Mouse (Mus musculus): ENCODE results near the gene Slc1a2. TPM values are rescaled to one million over a fixed set of nuclear protein-coding genes. Genes with fewer than 3 reads are reported as not detected.

Gene Slc1a2
- total RNA-seq, 2 experiments from 2014 or later: 0.20 to 0.26 TPM

DNA sequence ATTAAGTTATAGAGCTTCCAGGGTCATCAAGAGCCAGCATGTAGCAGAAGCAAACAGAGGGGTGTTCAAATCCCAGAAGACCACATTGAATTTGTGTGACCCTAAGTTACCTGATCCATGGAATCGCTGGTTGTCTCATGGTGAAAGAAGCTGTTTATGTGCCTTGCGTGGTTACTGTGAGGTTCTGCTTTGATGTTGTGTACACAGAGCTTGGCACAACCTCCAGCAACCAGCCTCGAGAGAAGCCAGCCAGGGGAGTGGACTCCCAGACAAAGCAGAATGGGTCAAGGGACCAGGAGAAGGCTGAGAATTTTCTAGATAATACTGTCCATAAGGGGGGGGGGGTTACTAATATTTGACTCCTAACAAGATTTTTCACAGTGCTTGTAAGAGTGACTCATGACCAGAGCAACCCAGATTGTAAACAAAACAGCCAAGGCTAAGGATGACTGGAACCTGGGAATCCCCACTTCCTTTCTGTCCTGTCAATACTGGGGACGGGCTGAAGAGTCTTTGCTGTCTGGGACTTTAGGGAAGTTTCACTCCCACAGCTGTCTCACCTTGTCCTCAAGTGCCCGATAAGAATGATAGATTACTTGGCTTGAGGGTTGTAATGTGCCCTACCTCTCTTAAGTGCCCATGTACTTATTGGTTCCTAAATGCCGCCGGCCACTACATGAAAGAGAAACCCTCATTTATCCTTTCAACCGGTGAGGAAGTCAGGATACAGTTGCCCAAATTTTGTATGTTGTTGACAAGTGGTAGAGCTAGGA lies 106.3 kb downstream of the Slc1a2 start:
- no peak for DNase-seq

DNA sequence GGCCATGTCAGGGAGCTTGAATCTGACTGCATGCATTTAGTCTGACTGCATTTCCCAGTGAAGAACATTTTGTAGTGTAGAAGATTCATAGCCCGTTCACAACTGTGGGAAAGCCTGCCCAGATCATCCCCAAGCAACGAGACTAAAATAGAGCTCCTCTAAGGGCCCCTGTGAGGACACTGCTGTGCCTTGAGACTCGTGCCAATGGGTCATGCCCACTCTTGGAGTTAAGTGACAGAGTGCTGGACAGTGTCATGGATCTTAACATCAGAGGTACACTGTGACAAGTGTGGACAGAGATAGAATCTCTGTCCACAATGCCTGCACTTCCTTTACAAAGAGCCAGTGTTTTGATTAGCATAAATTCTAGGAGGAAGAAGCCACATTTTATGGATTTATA lies 109.8 kb downstream of the Slc1a2 start:
- DNase-seq: no peak

DNA sequence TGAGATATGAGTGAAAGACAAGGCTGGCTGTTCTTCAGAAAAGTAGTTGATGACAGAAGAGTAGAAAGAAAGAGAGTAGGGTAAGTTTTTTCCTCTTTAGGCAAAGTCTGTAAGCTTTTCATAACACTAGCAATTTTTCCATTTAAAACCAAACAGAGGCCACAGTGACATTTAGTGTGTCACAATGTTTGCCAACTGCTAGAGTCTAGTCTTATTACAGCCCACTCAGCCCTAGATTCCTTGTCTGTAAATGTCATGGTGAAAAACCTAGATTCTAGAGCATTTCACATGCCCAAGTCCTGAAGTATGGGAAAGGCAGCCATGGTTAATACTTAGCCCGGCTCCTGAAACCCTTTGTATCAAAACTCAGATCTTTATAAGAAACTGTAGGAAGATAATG lies 112.8 kb downstream of the Slc1a2 start:
- no peak for DNase-seq

DNA sequence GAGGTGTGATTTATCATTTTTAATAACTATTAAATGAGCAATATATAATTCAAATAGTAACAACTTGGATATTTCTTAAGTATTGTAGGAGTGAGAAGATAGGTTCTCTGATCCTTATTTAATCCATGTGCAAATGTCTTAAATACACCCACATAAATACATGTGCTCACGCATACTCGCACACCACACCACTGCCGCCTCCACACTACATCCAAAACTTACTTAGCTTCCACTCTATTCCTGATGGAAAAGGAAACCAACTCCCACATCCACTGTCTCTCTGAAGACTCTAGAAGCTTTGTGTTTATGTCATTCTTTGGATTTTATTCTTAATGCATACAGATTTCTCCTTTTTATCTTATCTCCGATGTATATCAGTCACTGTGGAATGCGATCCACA lies 113.8 kb downstream of the Slc1a2 start:
- DNase-seq: no peak

DNA sequence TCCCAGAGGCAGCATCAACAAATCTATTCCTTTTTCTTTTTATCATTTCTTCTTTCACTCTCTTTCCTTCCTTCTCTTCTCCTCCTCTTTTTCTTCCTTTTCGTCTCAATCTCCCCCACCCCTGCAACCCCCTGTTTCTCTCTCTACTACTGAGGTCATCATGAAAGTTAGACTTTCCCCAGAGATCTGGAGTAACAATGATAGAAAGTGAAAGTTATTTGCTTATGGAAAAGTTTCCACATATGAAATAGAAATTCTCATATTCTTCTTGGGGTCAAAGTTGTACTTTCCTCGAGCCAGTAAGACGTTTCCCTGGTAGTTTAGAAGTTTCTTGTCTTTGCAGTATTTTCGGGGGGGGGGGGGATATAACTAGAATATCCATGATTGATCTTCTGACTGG lies 116.2 kb downstream of the Slc1a2 start:
- no peak for DNase-seq

DNA sequence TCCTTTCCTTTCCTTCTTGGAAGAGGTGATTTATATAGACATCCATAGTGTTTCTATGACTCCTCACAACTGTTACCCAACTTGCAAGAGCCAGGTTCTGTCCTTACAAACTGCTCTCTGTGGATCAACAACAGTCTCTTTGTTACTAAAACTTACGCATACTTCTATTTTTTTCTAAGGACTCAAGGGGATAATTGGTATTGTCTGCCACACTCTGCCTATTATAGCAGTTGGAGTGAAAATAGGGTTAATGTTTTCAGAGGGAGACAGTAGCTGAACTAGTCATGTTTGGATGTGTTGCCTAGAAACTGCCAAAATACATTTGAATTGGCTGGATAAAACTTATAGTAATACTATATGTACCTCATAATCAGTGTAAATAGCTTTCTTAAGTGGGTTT lies 117.1 kb downstream of the Slc1a2 start:
- DNase-seq: no peak

DNA sequence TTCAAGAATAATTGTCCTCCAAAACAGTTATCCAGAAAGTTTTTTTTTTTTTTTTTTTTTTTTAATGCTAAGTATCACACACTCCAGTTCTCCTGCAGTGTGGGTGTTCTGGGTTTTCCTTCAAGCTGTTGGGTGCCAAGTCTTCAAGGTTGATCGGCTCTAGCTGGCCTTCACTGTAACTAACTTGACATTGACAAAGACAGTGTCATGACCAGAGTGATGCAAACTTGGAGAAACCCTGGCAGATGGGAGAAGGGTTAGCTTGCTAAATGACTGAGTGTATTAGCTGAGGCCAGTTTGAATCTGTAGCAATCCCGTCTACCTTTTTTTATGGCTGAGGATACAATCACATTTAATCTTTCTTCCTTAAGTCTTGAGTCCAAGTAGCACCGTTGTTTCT lies 119.7 kb downstream of the Slc1a2 start:
- DNase-seq: no peak

DNA sequence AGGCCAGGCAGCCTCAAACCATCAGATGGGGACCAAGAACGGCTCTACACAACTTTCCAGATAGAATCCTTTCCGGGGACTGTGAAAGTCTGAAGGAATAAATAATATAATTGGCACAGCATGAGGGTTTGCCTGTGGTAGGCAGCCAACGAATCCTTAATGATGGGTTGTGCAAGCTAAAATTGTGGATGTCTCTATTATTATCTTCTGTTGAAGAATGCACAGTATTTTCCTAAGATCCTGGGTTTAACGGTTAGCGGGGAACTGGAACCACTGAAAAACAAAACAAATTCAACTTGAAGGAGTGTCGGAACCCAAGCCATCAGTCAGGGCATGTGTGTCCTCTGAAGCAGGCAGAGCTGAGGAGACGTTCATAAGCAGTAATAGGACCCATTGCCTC lies 124.3 kb downstream of the Slc1a2 start:
- no peak for DNase-seq

DNA sequence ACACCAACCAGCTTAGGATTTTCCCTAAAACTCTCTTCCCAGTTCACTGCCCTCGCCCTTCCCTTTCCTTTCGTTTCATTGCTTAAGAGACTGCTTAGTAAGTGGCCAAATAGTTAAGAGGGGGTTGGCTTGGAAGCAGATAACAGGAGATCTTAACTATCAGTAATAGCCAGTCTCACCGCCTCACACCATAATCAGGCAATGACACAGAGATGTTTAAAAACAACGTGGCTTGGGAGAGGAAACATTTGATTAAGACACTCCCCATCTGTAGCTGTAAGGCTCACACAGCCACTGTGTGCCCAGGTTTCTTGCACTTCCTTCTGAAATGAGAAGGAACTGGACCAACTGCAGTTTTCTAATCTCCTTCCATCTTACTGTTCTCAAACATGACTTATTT lies 127.2 kb downstream of the Slc1a2 start:
- no peak for DNase-seq

DNA sequence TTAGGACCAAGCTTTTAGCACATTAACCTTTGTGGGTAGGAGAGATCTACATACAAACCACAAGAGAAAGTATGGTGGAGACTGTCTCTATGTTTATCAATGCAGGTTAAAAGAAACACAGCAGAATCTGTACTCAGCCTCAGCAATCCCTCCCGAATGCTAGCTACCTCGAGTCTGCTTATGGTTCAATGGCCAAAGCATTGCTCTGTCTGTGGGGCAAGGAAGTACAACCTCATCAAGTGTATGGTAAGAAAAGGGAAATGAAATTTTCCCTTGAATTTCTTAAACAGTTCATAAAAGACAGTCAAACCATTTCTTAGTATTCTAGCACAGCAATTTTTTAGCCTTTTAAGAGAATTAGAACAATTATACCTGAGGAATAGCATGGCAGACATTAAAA lies 133.2 kb downstream of the Slc1a2 start:
- no peak for DNase-seq

DNA sequence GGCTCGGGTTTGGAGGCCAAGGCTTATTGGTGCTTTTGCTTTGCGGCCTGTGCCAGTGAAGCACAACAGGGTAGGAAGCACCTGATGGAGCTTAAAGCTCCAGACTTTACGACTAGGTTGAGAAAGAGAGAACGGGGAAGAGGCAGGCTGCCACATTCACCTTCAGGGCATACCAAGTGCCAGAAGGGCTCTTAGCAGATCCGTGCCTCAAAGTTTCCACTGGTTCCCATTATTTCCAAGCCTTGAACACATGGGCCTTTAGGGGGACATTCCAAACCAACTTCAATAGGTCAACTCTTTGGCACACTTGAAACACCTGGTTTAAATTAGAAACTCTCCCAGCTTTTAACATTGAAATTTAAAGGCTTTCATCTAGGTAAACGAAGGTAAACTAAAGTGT lies 134.3 kb downstream of the Slc1a2 start:
- DNase-seq: no peak

DNA sequence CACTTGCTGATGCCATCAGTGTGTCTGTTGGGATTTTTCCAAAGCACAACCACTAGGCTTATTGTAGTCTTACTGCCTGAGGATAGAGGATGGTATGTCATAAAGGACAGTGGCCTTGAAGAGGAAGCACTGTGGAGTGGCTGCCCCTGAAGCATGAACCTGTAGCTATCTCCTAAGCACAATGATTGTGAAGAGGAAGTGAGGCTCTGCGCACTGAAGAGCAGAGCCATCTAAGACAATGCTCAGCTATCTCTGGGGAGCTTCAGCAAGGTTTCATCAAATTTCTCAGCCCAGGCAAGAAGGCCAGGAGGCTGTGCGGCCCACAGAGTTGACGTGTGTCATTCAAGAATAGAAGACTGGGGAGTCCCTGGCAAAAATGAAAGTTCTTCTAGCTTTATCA lies 136.6 kb downstream of the Slc1a2 start:
- DNase-seq: no peak

DNA sequence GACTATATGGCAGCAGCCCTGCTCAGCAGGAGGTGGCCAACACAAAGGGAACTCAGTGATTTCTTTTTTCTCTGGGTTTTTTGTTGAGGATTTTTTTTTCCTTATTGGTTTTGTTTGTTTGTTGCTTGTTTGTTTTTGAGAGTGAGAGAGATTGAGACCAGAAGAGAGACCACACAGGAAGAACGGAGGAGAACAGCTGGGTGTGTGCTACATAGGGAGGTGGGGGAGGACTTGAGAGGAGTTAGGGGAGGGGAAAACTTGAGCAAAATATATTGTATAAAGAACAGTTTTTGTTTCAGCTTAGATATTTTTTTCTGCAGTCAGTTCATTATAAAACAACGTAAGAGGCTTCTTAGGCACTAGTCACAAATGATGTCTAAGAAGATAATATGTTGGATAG lies 139.7 kb downstream of the Slc1a2 start:
- no peak for DNase-seq

DNA sequence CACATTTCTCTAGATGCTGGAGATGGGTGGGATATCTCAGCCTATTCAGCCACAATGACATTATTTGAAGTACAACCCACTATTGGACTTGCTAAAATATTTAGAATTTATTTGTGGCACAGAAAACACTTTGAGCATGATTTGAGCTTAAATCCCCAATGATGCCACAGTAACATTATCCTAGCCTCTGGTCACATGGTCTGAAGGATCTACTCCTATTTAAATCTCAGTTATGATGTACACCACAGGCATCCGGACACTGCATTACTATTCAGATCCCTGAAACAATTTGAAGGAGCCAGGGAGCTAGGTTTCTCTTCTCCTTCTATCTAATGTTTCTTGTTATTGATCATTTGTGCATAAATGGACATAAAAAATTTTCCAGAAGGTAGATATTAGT lies 143.4 kb downstream of the Slc1a2 start:
- DNase-seq: no peak

DNA sequence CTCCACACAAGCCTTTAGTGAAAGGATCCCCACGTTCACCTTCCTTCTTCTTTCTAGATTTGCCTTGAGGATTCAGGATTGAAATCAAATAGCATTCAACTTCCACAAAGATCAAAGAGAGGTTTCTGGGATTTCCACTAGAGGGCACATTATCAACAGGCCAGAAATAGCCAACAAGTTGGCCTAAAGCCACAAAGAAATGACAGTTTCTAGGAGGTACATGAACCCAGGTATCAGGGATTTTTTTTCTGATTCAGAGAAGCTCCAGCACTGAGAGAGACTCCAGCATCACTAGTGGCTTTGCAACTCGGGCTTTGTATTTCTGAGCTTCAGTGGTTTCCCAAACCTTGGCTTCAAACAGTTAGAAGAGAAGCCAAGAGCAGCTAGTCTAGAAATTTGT lies 145.7 kb downstream of the Slc1a2 start:
- peak; percentile 25 for DNase-seq

DNA sequence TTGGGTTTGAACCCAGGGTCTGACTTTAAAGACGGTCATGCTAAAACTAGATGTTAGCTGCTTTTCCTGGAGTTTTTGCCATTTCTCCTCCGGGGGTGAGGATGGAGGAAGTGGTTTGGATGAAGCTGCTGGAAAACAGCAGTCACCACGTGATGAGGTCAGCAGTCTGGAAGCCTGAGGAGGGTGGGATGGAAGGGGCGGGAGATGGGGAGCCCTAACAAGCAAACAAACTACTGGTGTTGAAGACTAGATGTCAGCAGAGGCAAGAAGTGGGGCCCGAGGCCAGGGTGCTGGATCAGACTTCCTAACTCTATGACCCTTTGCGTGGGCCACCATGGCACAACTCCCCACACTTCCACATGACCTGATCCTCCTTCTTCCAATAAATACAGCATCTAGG lies 146.8 kb downstream of the Slc1a2 start:
- DNase-seq: peak; percentile 8

DNA sequence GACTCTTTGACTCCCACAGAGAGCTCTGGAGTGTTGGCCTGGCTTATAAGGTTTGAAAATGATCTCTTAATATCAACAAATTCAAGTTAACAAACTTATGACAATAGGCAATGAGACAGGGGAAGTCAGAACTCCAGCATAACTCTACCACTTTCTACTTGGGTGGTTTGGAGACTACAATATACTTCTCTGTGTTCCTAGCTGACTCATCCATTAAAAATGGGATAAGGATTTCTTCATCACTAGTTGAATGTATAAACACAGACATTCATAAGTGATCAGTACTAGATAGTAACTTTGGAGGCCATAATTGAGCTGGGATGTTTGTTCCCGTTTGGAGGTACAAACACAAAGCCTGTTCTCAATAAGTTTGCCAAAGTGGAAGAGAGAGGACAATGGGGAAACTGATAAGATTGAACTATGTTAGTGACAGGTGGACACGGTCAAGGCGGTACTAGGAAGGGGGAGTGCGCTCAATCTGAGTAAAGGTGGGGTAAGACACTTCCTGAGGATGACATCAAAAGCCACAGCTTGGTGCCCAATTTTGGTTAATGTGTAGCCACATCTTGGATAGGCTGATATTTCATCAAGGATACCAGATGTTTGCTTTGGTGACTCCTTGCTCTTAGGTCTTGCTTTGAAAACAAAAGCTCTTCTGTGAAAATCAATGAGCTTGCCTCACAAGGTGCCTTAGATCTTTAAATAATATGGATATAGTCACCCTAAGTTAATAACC lies 147.5 kb downstream of the Slc1a2 start:
- no peak for DNase-seq

DNA sequence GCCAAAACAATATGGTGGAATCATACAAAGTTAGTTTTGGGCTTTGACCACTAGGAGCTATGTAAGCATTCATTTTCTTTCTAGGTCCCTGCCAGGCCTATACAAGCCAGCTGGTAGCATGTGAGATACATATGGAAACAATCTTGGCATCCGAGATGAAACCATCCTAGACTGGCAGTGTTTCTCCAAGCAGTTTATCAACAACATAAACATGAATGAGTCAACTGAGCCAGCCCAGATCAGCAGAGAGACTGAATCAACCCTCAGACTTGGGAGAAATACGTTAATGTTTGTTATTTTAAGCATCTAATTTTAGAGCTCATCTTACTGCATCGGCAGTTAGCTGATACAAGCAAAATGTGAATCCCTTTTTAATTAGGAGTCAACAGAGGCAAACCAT lies 149.2 kb downstream of the Slc1a2 start:
- no peak for DNase-seq

DNA sequence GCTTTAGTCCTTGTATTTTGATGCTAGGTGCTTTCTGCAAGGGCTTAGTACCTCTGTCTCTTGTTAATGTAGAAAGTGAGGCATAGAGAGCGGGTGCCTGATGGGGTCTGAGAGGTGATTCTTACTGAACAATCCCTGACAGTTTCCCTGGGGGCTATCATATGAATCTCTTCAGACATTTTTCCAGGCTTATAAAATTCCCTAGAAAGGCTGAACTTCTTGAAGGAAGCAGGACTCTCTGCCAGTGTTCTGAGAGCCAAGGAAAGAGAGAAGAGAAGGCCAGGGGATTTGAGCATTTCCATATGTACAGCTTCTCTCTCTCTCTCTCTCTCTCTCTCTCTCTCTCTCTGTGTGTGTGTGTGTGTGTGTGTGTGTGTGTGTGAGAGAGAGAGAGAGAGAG lies 151.0 kb downstream of the Slc1a2 start:
- DNase-seq: no peak

DNA sequence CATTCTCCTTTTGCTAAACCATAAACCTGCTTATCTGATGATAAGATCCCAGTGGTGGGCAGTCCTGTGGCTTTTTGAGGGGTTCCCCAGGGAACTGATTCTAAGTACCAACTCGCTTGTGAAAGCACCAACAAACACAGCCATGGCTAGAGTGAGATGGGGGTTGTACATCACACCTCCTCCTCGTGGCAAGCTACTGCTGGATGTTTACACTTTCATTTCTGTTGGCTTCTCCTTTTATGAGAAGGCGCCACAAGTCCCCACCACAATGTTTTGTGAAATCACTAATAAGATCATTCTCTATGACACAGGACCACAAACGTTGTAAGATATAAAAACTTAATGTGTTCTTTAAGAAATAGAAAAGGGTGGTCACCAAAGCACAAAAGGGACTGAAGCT lies 154.3 kb downstream of the Slc1a2 start:
- no peak for DNase-seq

DNA sequence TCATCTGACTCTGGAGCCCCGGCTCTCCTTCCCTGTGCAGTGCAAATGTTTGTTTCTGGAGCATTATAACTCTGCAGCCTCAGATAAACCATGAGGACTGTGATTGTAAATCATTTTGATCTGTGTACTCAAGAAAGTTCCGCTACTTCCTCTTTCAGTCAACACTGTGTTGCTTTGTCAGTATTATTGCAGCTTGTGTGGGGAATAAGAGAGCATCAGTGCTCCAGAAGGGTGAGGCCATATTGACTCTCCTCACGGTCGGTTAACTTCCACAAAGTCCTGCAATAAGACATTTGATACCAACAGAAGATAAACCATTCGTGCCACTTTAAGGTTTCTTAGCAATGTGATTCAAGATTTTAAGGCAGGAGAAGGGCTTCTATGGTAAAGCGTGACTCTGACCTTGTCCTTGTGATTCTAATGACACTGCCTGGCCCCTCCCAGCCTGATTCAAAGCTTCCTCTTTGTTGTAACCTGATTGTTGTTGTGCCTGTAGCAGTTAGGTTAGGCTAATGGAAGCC lies 156.9 kb downstream of the Slc1a2 start:
- DNase-seq: no peak

DNA sequence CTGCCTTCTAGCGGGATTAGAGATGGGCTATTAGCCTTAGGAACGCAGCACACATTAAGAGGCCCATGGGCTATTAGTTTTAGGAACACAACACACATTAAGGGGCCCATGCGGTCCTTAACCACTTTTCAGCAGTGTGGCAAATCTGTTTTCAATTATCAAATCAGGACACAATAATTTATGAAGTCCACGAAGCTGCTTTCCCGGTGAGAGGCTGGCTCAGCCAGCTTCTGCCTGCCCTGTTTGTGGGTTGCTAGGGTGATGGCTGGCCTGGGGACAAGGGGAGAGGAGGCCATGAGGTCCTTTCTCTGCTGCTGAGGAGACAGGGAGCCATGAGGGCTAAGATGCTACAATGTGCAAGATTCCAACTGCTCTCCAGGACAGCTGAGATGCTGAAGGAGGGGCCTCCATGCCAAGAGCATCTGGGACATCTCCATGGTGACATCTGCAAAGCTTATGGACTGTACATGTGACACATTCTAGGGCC lies 161.8 kb downstream of the Slc1a2 start:
- peak; percentile 7 for DNase-seq

DNA sequence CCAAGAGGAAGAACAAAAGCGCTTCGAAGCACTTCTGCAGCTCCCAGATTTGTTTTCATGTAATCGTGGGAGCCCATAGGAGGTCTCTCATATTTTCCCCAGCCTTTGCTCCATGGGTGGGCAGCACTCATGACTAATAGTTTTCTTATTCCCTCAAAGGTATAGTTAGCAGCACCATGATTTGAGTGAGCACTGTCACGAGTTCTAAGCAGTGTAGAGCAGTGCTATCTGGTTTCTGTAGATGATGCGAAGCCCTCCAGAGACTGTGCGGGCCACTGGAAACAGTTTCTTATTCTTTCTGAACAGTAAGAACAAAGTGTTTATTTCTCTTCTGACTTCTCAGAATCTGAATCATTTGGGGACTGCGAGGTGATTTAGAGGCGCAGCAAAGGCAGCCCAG lies 162.3 kb downstream of the Slc1a2 start:
- no peak for DNase-seq

DNA sequence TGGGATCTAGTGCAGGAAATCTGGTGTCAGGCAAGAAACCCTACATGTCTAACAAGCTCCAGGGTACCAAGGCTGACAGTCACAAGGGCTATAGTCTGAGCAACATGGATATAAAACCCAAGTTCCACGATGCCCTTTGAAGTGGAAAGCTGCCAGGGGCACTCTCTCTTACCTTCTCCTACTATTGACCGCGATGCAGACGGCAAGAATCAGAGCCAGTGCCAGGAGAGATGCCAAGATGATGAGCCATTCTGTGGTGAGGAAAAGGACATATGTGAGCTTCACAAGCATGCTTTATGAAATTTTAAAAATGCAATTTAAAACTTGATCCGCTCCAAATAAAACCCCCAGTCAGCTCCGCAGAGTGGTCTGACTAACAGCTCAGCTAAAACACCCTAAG lies 163.6 kb downstream of the Slc1a2 start:
- DNase-seq: no peak

Data from heart, postnatal 4 days (tissue).